Mouse (Mus musculus) activated CD4-positive, CD25-positive, alpha-beta regulatory T cell, adult 4 months (primary cell): ENCODE data around the gene Ltb. TPM values are rescaled to one million over a fixed set of nuclear protein-coding genes. Genes with fewer than 3 reads are reported as not detected.

Experiments
- polyA plus RNA-seq, 2 experiments: library from polyadenylated mRNA; unstranded; fragments of 100-300 nt; shearing (Covaris generic); gene quantifications; one replicate each; pipeline ENCODE4 v1.2.1; 2017

Gene Ltb
- polyA plus RNA-seq, 2 experiments from 2014 or later: 134 to 383 TPM

Other genes starting within 250 kb of the Ltb start
- 1 to 10 TPM in 1 of 2 experiments, not detected in 1; 7.0 TPM for gene Hspa1b, start 235.2 kb upstream of the Ltb start, polyA plus RNA-seq
- gene Gm20481, start 224.5 kb upstream of the Ltb start, polyA plus RNA-seq: not detected
- gene Hspa1a, start 222.3 kb upstream of the Ltb start, polyA plus RNA-seq: 1 to 10 TPM in 1 of 2 experiments, under 1 TPM in 1; 0.17 to 5.1 TPM
- under 1 TPM in 1 of 2 experiments, not detected in 1; 0.46 TPM for gene Hspa1l, start 221.7 kb upstream of the Ltb start, polyA plus RNA-seq
- gene Lsm2, start 212.6 kb upstream of the Ltb start, polyA plus RNA-seq: 10 to 100 TPM; 45.5 to 61.3 TPM
- 10 to 100 TPM; 28.5 to 29.1 TPM for gene Vars, start 193.5 kb upstream of the Ltb start, polyA plus RNA-seq
- under 1 TPM; 0.11 to 0.12 TPM for gene Vwa7, start 177.9 kb upstream of the Ltb start, polyA plus RNA-seq
- gene Sapcd1, start 166.4 kb upstream of the Ltb start, polyA plus RNA-seq: 1 to 10 TPM; 1.8 to 2.1 TPM
- 1 to 10 TPM; 1.3 to 1.6 TPM for gene Msh5, start 147.7 kb upstream of the Ltb start, polyA plus RNA-seq
- 100 to 1,000 TPM; 464 to 670 TPM for gene Clic1, start 144.5 kb upstream of the Ltb start, polyA plus RNA-seq
- 1 to 10 TPM in 1 of 2 experiments, under 1 TPM in 1; 0.36 to 1.8 TPM for gene Ddah2, start 135.4 kb upstream of the Ltb start, polyA plus RNA-seq
- not detected for gene Ly6g6c, start 129.1 kb upstream of the Ltb start, polyA plus RNA-seq
- not detected for gene Mpig6b, start 128.3 kb upstream of the Ltb start, polyA plus RNA-seq
- not detected for gene Ly6g6e, start 117.5 kb upstream of the Ltb start, polyA plus RNA-seq
- not detected for gene Ly6g6d, start 116.4 kb upstream of the Ltb start, polyA plus RNA-seq
- gene Ly6g6f, start 108.8 kb upstream of the Ltb start, polyA plus RNA-seq: under 1 TPM in 1 of 2 experiments, not detected in 1; 0.29 TPM
- 10 to 100 TPM; 18.7 to 20.6 TPM for gene Abhd16a, start 105.2 kb upstream of the Ltb start, polyA plus RNA-seq
- not detected for gene Ly6g5c, start 86.2 kb upstream of the Ltb start, polyA plus RNA-seq
- 1 to 10 TPM; 1.9 to 2.4 TPM for gene Ly6g5b, start 79.0 kb upstream of the Ltb start, polyA plus RNA-seq
- 10 to 100 TPM; 60.4 to 70.2 TPM for gene Gpank1, start 73.0 kb upstream of the Ltb start, polyA plus RNA-seq
- 100 to 1,000 TPM; 274 to 355 TPM for gene Csnk2b, start 72.4 kb upstream of the Ltb start, polyA plus RNA-seq
- 10 to 100 TPM; 22.6 to 26.3 TPM for gene D17H6S53E, start 68.1 kb upstream of the Ltb start, polyA plus RNA-seq
- not detected for gene Apom, start 62.4 kb upstream of the Ltb start, polyA plus RNA-seq
- gene Bag6, start 59.3 kb upstream of the Ltb start, polyA plus RNA-seq: 10 to 100 TPM; 26.2 to 34.1 TPM
- 10 to 100 TPM; 38.8 to 78.9 TPM for gene Prrc2a, start 29.5 kb upstream of the Ltb start, polyA plus RNA-seq
- gene Aif1, start 18.4 kb upstream of the Ltb start, polyA plus RNA-seq: 1 to 10 TPM in 1 of 2 experiments, under 1 TPM in 1; 0.91 to 1.9 TPM
- 10 to 100 TPM in 1 of 2 experiments, 1 to 10 TPM in 1; 5.4 to 13.4 TPM for gene Lst1, start 6.0 kb upstream of the Ltb start, polyA plus RNA-seq
- gene Tnf, start 7.6 kb downstream of the Ltb start, polyA plus RNA-seq: 10 to 100 TPM; 21.5 to 21.6 TPM
- 10 to 100 TPM; 70.5 to 90.5 TPM for gene Lta, start 10.9 kb downstream of the Ltb start, polyA plus RNA-seq
- 1 to 10 TPM in 1 of 2 experiments, not detected in 1; 1.8 TPM for gene Gm16181, start 26.4 kb downstream of the Ltb start, polyA plus RNA-seq
- gene Atp6v1g2, start 39.2 kb downstream of the Ltb start, polyA plus RNA-seq: 1 to 10 TPM; 2.3 to 4.0 TPM
- 1 to 10 TPM; 3.4 to 4.4 TPM for gene Nfkbil1, start 41.4 kb downstream of the Ltb start, polyA plus RNA-seq
- 100 to 1,000 TPM; 200 to 247 TPM for gene Ddx39b, start 47.3 kb downstream of the Ltb start, polyA plus RNA-seq
- 1,000 to 10,000 TPM; 3,460 to 4,099 TPM for gene H2-D1, start 68.3 kb downstream of the Ltb start, polyA plus RNA-seq
- gene H2-Q1, start 126.0 kb downstream of the Ltb start, polyA plus RNA-seq: not detected
- 1 to 10 TPM; 7.5 to 8.8 TPM for gene H2-Q2, start 147.8 kb downstream of the Ltb start, polyA plus RNA-seq
- gene H2-Q4, start 185.2 kb downstream of the Ltb start, polyA plus RNA-seq: 10 to 100 TPM; 12.1 to 12.7 TPM
- 100 to 1,000 TPM; 450 to 531 TPM for gene H2-Q6, start 230.4 kb downstream of the Ltb start, polyA plus RNA-seq
- gene H2-Q7, start 244.7 kb downstream of the Ltb start, polyA plus RNA-seq: 1,000 to 10,000 TPM; 1,012 to 1,237 TPM